10 mouse cellular contexts compared by ENCODE assay signal in genomic region chr4:47979579-47980313, GRCm38 (mm10).
DNase-seq lines count a peak whose midpoint lies in the region; ATAC-seq lines count a peak whose summit lies in the region.
"Had no signal": no experiment of that assay in that cellular context is flagged by ENCODE, and none has a peak within 500 bp of the region (broad histone marks: within the 10 kb centered on the region; RNA-seq: fewer than 3 reads in every experiment).

No protein-coding gene starts in this region.

- no peak overlapping the region for H3K4me3 ChIP-seq in embryonic facial prominence, embryonic 14.5 days (ENCODE audit: low read depth, low read length)
- H3K4me3 ChIP-seq in embryonic facial prominence, embryonic 10.5 days: no peak overlapping the region
- H3K4me3 ChIP-seq: heart, embryonic 13.5 days; stomach, embryonic 15.5 days had no signal

- DNase-seq in embryonic facial prominence, embryonic 14.5 days (ENCODE audit: low spot score): peak; percentile 76
- DNase-seq in embryonic facial prominence, embryonic 10.5 days (ENCODE audit: low spot score): no peak
- peak; percentile 20 to 31 for DNase-seq in right cerebral cortex, adult 2 months (ENCODE audit: low spot score in 2 of 2)
- DNase-seq in right cerebral cortex, postnatal 36 days (ENCODE audit: low spot score in 2 of 2): no peak
- peak; percentile 51 to 65 for DNase-seq in heart, adult 18-20 months
- DNase-seq in lung, postnatal 14 days: peak; percentile 44
- DNase-seq in thymus, postnatal 10 days (ENCODE audit: low spot score in 2 of 2): no peak
- DNase-seq in thymus, postnatal 14 days: no peak

- no peaks in the 10 kb centered on the region for H3K27me3 ChIP-seq in embryonic facial prominence, embryonic 14.5 days (replicated peaks; ENCODE audit: control insufficient read depth, insufficient read depth, low read length)
- H3K27me3 ChIP-seq in embryonic facial prominence, embryonic 10.5 days (replicated peaks; ENCODE audit: low read depth, poor library complexity, severe bottlenecking): no peaks in the 10 kb centered on the region
- H3K27me3 ChIP-seq: heart, embryonic 13.5 days; stomach, embryonic 15.5 days had no signal

- no peak overlapping the region for H3K4me2 ChIP-seq in embryonic facial prominence, embryonic 14.5 days (ENCODE audit: low read depth, low read length)
- H3K4me2 ChIP-seq: heart, embryonic 13.5 days; stomach, embryonic 15.5 days had no signal

- H3K9ac ChIP-seq in embryonic facial prominence, embryonic 14.5 days (ENCODE audit: low read depth, low read length): no peak overlapping the region
- H3K9ac ChIP-seq: heart, embryonic 13.5 days; stomach, embryonic 15.5 days had no signal

- H3K9me3 ChIP-seq in embryonic facial prominence, embryonic 14.5 days (ENCODE audit: control insufficient read depth, low read length): no peaks in the 10 kb centered on the region
- H3K9me3 ChIP-seq in embryonic facial prominence, embryonic 10.5 days: no peaks in the 10 kb centered on the region
- H3K9me3 ChIP-seq: stomach, embryonic 15.5 days had no signal

- H3K36me3 ChIP-seq in embryonic facial prominence, embryonic 14.5 days (ENCODE audit: control insufficient read depth, insufficient read depth, low read length): no peaks in the 10 kb centered on the region
- H3K36me3 ChIP-seq in embryonic facial prominence, embryonic 10.5 days (replicated peaks): no peaks in the 10 kb centered on the region
- H3K36me3 ChIP-seq: heart, embryonic 13.5 days; stomach, embryonic 15.5 days had no signal

- ATAC-seq in embryonic facial prominence, embryonic 14.5 days (ENCODE audit: low read depth): no peak

- H3K4me1 ChIP-seq in embryonic facial prominence, embryonic 14.5 days (ENCODE audit: control insufficient read depth, insufficient read depth, low read length): no peaks in the 10 kb centered on the region
- H3K4me1 ChIP-seq in embryonic facial prominence, embryonic 10.5 days: no peaks in the 10 kb centered on the region
- H3K4me1 ChIP-seq: stomach, embryonic 15.5 days had no signal

- whole genome bisulfite sequencing in embryonic facial prominence, embryonic 14.5 days: 66% methylated on average over 13 of the region's 13 CpGs
- WGBS in embryonic facial prominence, embryonic 10.5 days: 86% methylated on average over 13 of the region's 13 CpGs

- H3K27ac ChIP-seq in embryonic facial prominence, embryonic 14.5 days (replicated peaks; ENCODE audit: low read depth, low read length): no peak overlapping the region
- no peak overlapping the region for H3K27ac ChIP-seq in embryonic facial prominence, embryonic 10.5 days (replicated peaks)
- H3K27ac ChIP-seq: heart, embryonic 13.5 days; stomach, embryonic 15.5 days had no signal

Comparison
In these comparisons a context has a peak if more than half of its experiments do, and no peak if none do; other contexts are left out.
1. DNase-seq: peak in embryonic facial prominence, embryonic 14.5 days (single experiment), right cerebral cortex, adult 2 months (2 of 2), heart, adult 18-20 months (2 of 2) and lung, postnatal 14 days (single experiment); none in embryonic facial prominence, embryonic 10.5 days (single experiment), right cerebral cortex, postnatal 36 days (0 of 2), thymus, postnatal 10 days (0 of 2) and thymus, postnatal 14 days (single experiment).